Comparison of ENCODE assay signal across 22 mouse cellular contexts in genomic region chr7:97569372-97569771, GRCm38 (mm10). TPM values are rescaled to one million over a fixed set of nuclear protein-coding genes. Genes with fewer than 3 reads are reported as not detected.
DNase-seq lines count a peak whose midpoint lies in the region; ATAC-seq and TF ChIP-seq lines count a peak whose summit lies in the region.
"Had no signal": no experiment of that assay in that cellular context is flagged by ENCODE, and none has a peak within 500 bp of the region (broad histone marks: within the 10 kb centered on the region; RNA-seq: fewer than 3 reads in every experiment).

No protein-coding gene starts in this region.

- no peak overlapping the region for H3K9ac ChIP-seq in liver, adult 2 months (ENCODE audit: low read depth, low read length)
- H3K9ac ChIP-seq in liver, embryonic 12.5 days, result no peak overlapping the region
- no peak overlapping the region for H3K9ac ChIP-seq in liver, embryonic 16.5 days (ENCODE audit: low read depth, low read length)
- H3K9ac ChIP-seq in liver, embryonic 11.5 days (ENCODE audit: low read depth, low read length), result no peak overlapping the region
- no peak overlapping the region for H3K9ac ChIP-seq in liver, postnatal 0 days (replicated peaks)

- TF ChIP-seq EP300 in liver, postnatal 0 days (IDR thresholded peaks at IDR 0.05; ENCODE audit: low read depth), result no peak

- peaks cover 8% of the 10 kb centered on the region for H3K4me1 ChIP-seq in liver, adult 2 months (ENCODE audit: control insufficient read depth, insufficient read depth, low read length)
- H3K4me1 ChIP-seq in liver, embryonic 12.5 days, result no peaks in the 10 kb centered on the region
- no peaks in the 10 kb centered on the region for H3K4me1 ChIP-seq in liver, embryonic 16.5 days (ENCODE audit: control insufficient read depth, low read depth, low read length)
- no peaks in the 10 kb centered on the region for H3K4me1 ChIP-seq in liver, embryonic 11.5 days (replicated peaks; ENCODE audit: control insufficient read depth, insufficient read depth, low read length)
- H3K4me1 ChIP-seq in liver, postnatal 0 days (ENCODE audit: insufficient read depth), result peaks cover 4% of the 10 kb centered on the region; the same call in 1 of the 2 replicates

- peak; percentile 3 for DNase-seq in heart, adult 11 months
- DNase-seq in heart, postnatal 4 days, result no peak
- DNase-seq in liver, adult 2 months (ENCODE audit: extremely low read depth, low read depth, low spot score), result peak; percentile 87
- no peak for DNase-seq in liver, embryonic 11.5 days (ENCODE audit: low spot score)
- no peak for DNase-seq in liver, postnatal 0 days
- DNase-seq in liver, result no peak
- DNase-seq: adrenal gland, adult 2 months; adrenal gland, adult 8-10 months; adrenal gland, postnatal 10 days; adrenal gland, postnatal 14 days; adrenal gland, postnatal 25 days; adrenal gland, postnatal 36 days; B cell, adult 2 months; cerebellum, adult 11 months; cerebellum, adult 11-12 months had no signal

- peaks cover 22% of the 10 kb centered on the region; the same call in 1 of the 2 replicates for H3K36me3 ChIP-seq in liver, adult 2 months (ENCODE audit: control insufficient read depth, insufficient read depth, low read length)
- no peaks in the 10 kb centered on the region; the same call in 1 of the 2 replicates for H3K36me3 ChIP-seq in liver, embryonic 12.5 days
- H3K36me3 ChIP-seq in liver, embryonic 16.5 days (ENCODE audit: control insufficient read depth, insufficient read depth), result no peaks in the 10 kb centered on the region
- H3K36me3 ChIP-seq in liver, embryonic 11.5 days (ENCODE audit: control insufficient read depth, insufficient read depth, low read length), result no peaks in the 10 kb centered on the region
- no peaks in the 10 kb centered on the region; the same call in 1 of the 2 replicates for H3K36me3 ChIP-seq in liver, postnatal 0 days (replicated peaks; ENCODE audit: insufficient read depth, low read length)

- no peaks in the 10 kb centered on the region for H3K27me3 ChIP-seq in liver, adult 2 months (ENCODE audit: control insufficient read depth, insufficient read depth, low read length)
- H3K27me3 ChIP-seq in liver, embryonic 12.5 days (replicated peaks), result no peaks in the 10 kb centered on the region
- no peaks in the 10 kb centered on the region for H3K27me3 ChIP-seq in liver, embryonic 16.5 days (ENCODE audit: control insufficient read depth, insufficient read depth, low read depth, low read length)
- no peaks in the 10 kb centered on the region for H3K27me3 ChIP-seq in liver, embryonic 11.5 days (replicated peaks; ENCODE audit: control insufficient read depth, insufficient read depth, low read length)
- no peaks in the 10 kb centered on the region for H3K27me3 ChIP-seq in liver, postnatal 0 days (ENCODE audit: insufficient read depth, low read length)
- H3K27me3 ChIP-seq: CH12.LX, Patski had no signal

- no peak overlapping the region for H3K4me2 ChIP-seq in liver, embryonic 12.5 days
- no peak overlapping the region for H3K4me2 ChIP-seq in liver, embryonic 16.5 days (ENCODE audit: low read depth, low read length)
- no peak overlapping the region for H3K4me2 ChIP-seq in liver, embryonic 11.5 days
- no peak overlapping the region for H3K4me2 ChIP-seq in liver, postnatal 0 days (ENCODE audit: low read depth, low read length)

- TF ChIP-seq POLR2A in liver, adult 2 months (IDR thresholded peaks at IDR 0.05; ENCODE audit: extremely low read depth, insufficient read depth, low read length), result no peak

- no peaks in the 10 kb centered on the region for H3K9me3 ChIP-seq in liver, embryonic 12.5 days (replicated peaks)
- no peaks in the 10 kb centered on the region for H3K9me3 ChIP-seq in liver, embryonic 16.5 days (replicated peaks; ENCODE audit: control insufficient read depth, low read length)
- H3K9me3 ChIP-seq in liver, embryonic 11.5 days (ENCODE audit: control insufficient read depth, low read length), result no peaks in the 10 kb centered on the region
- no peaks in the 10 kb centered on the region for H3K9me3 ChIP-seq in liver, postnatal 0 days (ENCODE audit: low read length)
- H3K9me3 ChIP-seq: G1E had no signal

- 24% methylated on average over 4 of the region's 4 CpGs for WGBS in liver, adult 2 months
- 65% methylated on average over 4 of the region's 4 CpGs for WGBS in liver, embryonic 12.5 days (ENCODE audit: insufficient replicate concordance)
- WGBS in liver, embryonic 16.5 days (ENCODE audit: insufficient replicate concordance), result 68% methylated on average over 4 of the region's 4 CpGs
- 78% methylated on average over 4 of the region's 4 CpGs for WGBS in liver, embryonic 11.5 days
- WGBS in liver, postnatal 0 days (ENCODE audit: insufficient replicate concordance), result 77% methylated on average over 4 of the region's 4 CpGs

- H3K4me3 ChIP-seq in liver, adult 2 months (ENCODE audit: insufficient read depth, low read depth, low read length), result no peak overlapping the region
- no peak overlapping the region for H3K4me3 ChIP-seq in liver, embryonic 12.5 days
- no peak overlapping the region for H3K4me3 ChIP-seq in liver, embryonic 16.5 days (ENCODE audit: low read depth, low read length)
- H3K4me3 ChIP-seq in liver, embryonic 11.5 days (ENCODE audit: low read depth, low read length), result no peak overlapping the region
- no peak overlapping the region for H3K4me3 ChIP-seq in liver, postnatal 0 days (ENCODE audit: low read depth, low read length)

- ATAC-seq in liver, embryonic 12.5 days, result no peak
- ATAC-seq in liver, embryonic 16.5 days (ENCODE audit: low read depth), result 0 out of 2 replicates have a peak, but pooled peaks have one; percentile 30
- ATAC-seq in liver, embryonic 11.5 days (replicated peaks; ENCODE audit: low FRiP score), result no peak
- ATAC-seq in liver, postnatal 0 days, result peak; percentile 72
- ATAC-seq: activated CD4-positive, CD25-positive, alpha-beta regulatory T cell, adult 4 months; CD4-positive, CD25-positive, alpha-beta regulatory T cell, adult 4 months; Patski had no signal

- no peak overlapping the region for H3K27ac ChIP-seq in liver, adult 2 months (replicated peaks; ENCODE audit: insufficient read depth, low read depth, low read length)
- H3K27ac ChIP-seq in liver, embryonic 12.5 days, result no peak overlapping the region
- no peak overlapping the region for H3K27ac ChIP-seq in liver, embryonic 16.5 days (ENCODE audit: low read length)
- H3K27ac ChIP-seq in liver, embryonic 11.5 days (ENCODE audit: low read depth, low read length), result no peak overlapping the region
- no peak overlapping the region for H3K27ac ChIP-seq in liver, postnatal 0 days (ENCODE audit: low read depth)

- no peaks in the 10 kb centered on the region; the same call in 1 of the 2 replicates for H3K79me2 ChIP-seq in liver, adult 2 months (ENCODE audit: control insufficient read depth, insufficient read depth, low read length)

- TF ChIP-seq CTCF in liver, adult 2 months (IDR thresholded peaks at IDR 0.05; ENCODE audit: low read depth, low read length), result 0 out of 2 replicates have a peak, but pooled peaks have one; percentile 1
- TF ChIP-seq CTCF in liver, postnatal 0 days (IDR thresholded peaks at IDR 0.05; ENCODE audit: low read depth), result no peak

RNA-seq across cellular contexts. Expression of gene Aamdc, which starts 9.9 kb away (rescaled TPM):
- 10 to 100 TPM; 31.4 to 31.8 TPM for total RNA-seq in heart, postnatal 4 days (2021)
- total RNA-seq in liver, adult 2 months (2014; rRNA removed), result 33.7 and 45.0 TPM in 2 replicates
- polyA plus RNA-seq in liver, adult 2 months (2012; rRNA removed), result 23.9 and 24.9 TPM in 2 replicates
- polyA plus RNA-seq in liver, embryonic 12.5 days (2016; fragmentation: Nextera tagmentation; extraction: Ambion mirVana), result 17.4 and 17.6 TPM in 2 replicates
- 15.7 and 16.1 TPM in 2 replicates for polyA plus RNA-seq in liver, embryonic 16.5 days (2015; fragmentation: Nextera tagmentation; extraction: Ambion mirVana)
- polyA plus RNA-seq in liver, embryonic 11.5 days (2014; fragmentation: Nextera tagmentation; extraction: Ambion mirVana), result 24.5 and 25.3 TPM in 2 replicates
- 21.9 and 30.9 TPM in 2 replicates for polyA plus RNA-seq in liver, postnatal 0 days (2015; fragmentation: Nextera tagmentation; extraction: Ambion mirVana)

RNA-seq across cellular contexts. Expression of gene Rsf1, which starts 10.3 kb away (rescaled TPM):
- total RNA-seq in heart, postnatal 4 days (2021), result 10 to 100 TPM; 18.8 to 19.6 TPM
- total RNA-seq in liver, adult 2 months (2014; rRNA removed), result 7.4 and 8.0 TPM in 2 replicates
- 0.93 and 1.2 TPM in 2 replicates for polyA plus RNA-seq in liver, adult 2 months (2012; rRNA removed)
- polyA plus RNA-seq in liver, embryonic 12.5 days (2016; fragmentation: Nextera tagmentation; extraction: Ambion mirVana), result 8.1 and 10.7 TPM in 2 replicates
- polyA plus RNA-seq in liver, embryonic 16.5 days (2015; fragmentation: Nextera tagmentation; extraction: Ambion mirVana), result 4.7 and 5.3 TPM in 2 replicates
- polyA plus RNA-seq in liver, embryonic 11.5 days (2014; fragmentation: Nextera tagmentation; extraction: Ambion mirVana), result 14.5 and 14.8 TPM in 2 replicates
- 5.5 TPM in 2 replicates for polyA plus RNA-seq in liver, postnatal 0 days (2015; fragmentation: Nextera tagmentation; extraction: Ambion mirVana)

Comparison
In these comparisons a context has a peak if more than half of its experiments do, and no peak if none do; other contexts are left out.
1. DNase-seq: peak in heart, adult 11 months (single experiment) and liver, adult 2 months (single experiment); none in heart, postnatal 4 days (single experiment), liver, embryonic 11.5 days (single experiment), liver, postnatal 0 days (single experiment) and liver (single experiment).
2. ATAC-seq: peak in liver, embryonic 16.5 days (single experiment) and liver, postnatal 0 days (single experiment); none in liver, embryonic 12.5 days (single experiment) and liver, embryonic 11.5 days (single experiment).